Mouse (Mus musculus) layer of hippocampus, postnatal 10 days (tissue): Measurements from ENCODE around the gene Slc28a2. TPM values are rescaled to one million over a fixed set of nuclear protein-coding genes. Genes with fewer than 3 reads are reported as not detected.
"Not testable (repeated sequence)": the region's sequence is repeated elsewhere in the genome, so short reads cannot be mapped to it uniquely, and the experiment has no call there.

Source experiments
- DNase-seq, 2 experiments: peaks; one replicate each; pipeline ENCODE4 v3.0.0; 2021; ENCODE audit warnings: low spot score in 2 of 2
- long read RNA-seq: library from polyadenylated mRNA; stranded (forward); transcript quantifications from one replicate; pipeline ENCODE4 v2.0.0, GENCODE M21; 2023
- total RNA-seq, 2 experiments: library from RNA; stranded (reverse); gene quantifications; 2 replicates each; pipeline ENCODE4 v1.2.3; 2021

Gene Slc28a2
- total RNA-seq, result under 1 TPM; 0.25 to 0.36 TPM
- long read RNA-seq, result 0 reads

DNA sequence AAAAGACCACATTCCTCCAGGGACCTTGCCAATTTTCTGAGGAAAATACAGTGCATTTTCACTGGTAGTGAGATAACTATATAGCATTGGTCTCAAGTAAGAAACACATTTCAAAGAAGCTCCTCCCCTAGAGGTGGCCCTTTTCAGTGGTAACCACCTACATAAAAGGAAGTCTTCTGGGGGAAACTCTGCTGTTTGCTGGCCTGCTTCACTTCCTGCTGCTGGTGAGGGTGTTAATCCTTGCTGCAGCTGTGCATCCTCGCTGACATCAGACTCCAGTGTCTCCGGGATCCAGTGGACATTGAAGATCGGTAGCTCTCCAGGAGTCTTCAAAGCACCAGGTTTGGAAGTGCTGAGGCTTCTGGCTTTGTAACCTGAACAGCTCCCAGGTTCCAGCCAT is at the start of gene Slc28a2:
TSS of gene Slc28a2 (plus strand) at position 278 of the 400 bp plus-strand sequence.
- not testable (repeated sequence) for DNase-seq

DNA sequence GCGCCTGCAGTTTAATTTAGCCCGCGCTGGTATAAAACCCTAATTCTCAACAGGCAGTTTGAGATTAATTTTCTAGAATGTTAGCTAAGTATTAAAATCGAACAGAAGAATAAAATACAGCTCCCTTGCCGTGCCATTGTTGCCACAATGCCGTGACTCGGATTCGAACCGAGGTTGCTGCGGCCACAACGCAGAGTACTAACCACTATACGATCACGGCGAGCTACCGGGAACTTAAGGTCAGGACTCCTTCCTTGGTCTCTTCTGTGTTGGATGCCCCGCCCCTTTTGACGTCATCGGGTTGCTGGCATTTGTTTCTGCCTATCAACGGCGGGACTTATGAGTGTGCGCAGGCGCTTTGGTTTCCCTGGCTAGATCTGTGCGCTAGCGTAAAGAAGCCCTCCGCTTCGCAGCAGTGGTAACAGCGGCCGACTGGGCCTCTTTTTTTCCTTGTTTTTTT is 49.0 kb upstream of the Slc28a2 start:
- DNase-seq, result peak; percentile 98 to 99

DNA sequence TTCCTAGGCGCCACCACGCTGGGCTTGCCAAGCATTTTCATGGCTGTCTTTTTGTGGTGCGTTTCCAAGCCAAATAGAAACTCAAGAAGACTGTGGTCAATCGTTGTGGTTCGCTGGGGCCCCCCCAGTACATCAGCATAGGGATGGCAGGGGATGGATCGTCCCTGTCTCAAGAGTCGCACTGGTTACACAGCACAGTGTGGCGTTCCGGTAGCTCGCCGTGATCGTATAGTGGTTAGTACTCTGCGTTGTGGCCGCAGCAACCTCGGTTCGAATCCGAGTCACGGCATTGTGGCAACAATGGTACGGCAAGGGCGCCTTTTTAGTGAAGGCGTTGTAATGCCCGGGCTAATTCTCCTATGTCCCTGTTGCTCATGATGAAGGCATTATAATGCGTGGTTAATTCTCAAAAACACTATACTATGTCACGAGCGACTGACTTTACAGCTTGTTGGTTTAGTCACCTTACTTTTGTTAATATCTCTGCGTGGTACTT is 48.5 kb upstream of the Slc28a2 start:
- peak; percentile 70 to 81 for DNase-seq

DNA sequence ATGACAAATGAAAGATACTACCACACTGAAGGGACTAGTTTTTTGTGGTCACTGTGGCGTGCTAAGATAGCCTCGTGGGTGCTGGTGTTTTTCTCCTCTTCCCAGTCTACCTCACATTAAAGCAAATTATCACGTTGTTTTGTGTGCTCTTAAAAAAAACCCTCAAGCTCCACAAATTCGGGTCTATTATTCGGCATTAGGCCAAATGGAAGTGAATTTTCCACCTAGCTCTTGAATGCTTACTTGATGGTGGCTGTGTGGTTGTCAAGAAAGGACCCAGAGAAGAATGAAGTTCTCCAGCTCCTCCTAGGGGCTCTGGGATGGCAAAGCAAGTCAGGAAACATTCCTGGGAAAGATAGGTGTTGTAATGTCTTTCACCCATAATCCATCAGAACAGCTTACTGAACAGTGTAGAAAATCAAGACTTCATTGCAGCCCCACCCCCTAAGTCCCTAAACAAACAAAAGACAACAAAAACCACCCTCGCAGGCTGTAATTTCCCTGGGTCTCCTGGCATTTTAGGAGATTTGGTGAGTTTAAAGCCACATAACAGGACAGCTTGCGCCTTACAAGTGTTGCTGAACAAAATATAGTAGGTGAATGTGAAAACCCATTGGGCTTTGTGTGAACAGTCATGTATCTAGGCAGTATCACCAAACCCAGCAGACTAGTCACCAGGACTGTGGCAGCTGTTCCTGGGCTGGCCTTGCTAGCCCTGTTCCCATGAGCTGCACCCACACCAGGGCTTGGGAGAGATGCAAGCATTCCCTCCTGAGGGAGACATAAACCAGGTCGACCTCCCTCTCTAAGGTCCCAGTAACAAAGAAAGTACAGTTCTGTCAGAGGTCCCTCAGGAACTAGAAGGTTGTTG is 47.6 kb upstream of the Slc28a2 start:
- DNase-seq, result peak in 1 of 2 experiments; percentile 53

DNA sequence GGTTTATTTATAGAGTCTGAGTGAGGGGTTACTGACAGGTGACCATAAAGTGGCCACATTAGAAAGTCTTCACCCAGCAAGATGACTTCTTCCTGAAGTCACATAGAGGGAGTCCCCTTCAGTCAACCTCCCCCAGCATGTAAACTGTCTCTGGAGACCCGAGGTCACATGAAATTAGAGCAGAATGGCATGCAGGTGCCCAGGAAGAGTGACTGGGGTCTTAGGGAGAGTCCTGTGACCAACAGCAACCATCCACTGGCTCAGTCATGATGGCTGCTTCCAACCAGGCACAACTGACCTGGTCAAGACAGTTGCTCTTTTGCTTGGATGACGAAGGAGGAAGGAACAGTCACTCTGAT is 47.0 kb upstream of the Slc28a2 start:
- DNase-seq, result no peak

DNA sequence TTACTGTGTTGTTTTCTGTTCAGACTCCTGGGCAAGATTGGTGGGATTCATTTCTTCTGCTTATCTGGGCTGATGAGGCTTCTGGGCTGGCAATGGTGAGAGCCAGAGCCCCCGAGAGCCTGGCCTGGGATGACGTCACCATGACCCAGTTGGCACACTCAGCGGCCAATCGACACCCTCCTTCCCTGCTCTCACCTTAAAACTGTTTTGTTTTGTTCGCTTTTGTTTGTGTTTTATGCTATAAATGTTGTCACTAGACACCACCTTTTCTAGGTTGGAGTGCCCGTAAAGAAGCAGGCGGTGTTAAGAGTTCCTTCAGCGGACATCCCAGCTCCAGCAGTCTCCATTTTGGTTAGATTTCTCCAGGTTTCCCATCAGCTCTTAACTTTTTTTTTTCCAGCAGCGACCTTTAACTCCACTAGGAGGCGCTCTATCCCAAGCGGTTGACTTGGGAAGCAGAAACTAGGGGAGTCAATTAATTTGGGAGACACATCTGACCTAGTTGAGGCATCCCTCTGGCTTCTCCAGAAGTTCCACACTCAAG is 45.4 kb upstream of the Slc28a2 start:
- DNase-seq, result peak; percentile 67 to 76

GRCm38 (mm10) chr2:122381329-122382103 is 44.8 kb upstream of the Slc28a2 start:
- DNase-seq, result no peak

GRCm38 (mm10) chr2:122382121-122382520 is 44.2 kb upstream of the Slc28a2 start:
- DNase-seq, result no peak

- no peak for DNase-seq
Measured at GRCm38 (mm10) chr2:122385095-122385494, 41.2 kb upstream of the Slc28a2 start.

DNA sequence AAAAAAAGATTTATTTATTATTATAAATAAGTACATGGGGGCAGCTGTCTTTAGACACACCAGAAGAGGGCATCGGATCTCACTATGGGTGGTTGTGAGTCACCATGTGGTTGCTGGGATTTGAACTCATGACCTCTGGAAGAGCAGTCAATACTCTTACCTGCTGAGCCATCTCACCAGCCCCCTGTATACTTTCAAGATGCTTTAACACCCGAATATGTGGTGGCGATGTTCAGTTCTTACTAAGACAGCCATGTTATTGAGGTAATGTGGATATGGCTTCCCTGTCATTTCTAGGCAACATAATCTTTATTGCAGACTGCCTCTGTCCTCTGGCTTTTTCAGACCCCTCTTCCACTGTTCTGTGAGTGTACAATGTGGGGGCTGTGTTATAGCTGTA is 39.1 kb upstream of the Slc28a2 start:
- DNase-seq, result not testable (repeated sequence)

GRCm38 (mm10) chr2:122396150-122396549 is 30.1 kb upstream of the Slc28a2 start:
- no peak for DNase-seq

- no peak for DNase-seq
Measured at GRCm38 (mm10) chr2:122407607-122408006, 18.7 kb upstream of the Slc28a2 start.

DNA sequence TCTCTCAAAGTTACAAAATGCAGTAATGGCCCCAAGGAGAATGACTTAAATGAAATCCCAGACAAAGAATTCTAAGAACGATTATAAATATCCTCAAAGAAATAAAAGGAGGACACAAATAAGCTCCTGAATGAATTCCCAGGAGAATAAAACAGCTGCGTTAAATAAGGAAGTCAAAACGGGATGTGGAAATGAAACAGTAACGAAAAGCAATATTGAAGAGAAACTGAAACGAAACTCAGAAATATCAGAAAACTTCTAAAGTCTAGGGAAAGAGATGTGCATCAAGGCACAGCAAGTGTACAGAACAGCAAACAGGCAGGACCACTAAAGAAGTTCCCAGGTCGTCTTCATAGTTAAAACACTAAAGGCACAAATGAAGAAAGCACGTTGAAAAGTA is 17.3 kb upstream of the Slc28a2 start:
- no peak for DNase-seq

DNA sequence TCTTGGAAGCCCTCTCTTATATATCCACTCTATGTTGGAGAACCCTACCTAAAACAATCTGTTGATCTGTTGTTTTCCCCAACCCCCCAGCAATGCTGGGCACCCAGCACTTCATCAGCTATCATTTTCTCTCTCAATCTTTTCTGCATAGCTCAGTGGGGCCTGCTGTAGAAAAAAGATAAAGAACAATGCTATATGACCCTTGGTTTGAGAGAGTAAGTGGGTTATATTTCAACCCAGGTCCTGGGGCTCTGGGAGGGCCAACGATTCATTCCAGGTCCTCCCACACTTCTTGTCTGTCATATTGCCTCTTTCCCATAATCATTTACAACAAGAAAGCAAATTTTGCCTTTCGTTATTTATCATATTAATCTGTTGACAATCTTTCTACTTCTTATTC is 368 bp downstream of the Slc28a2 start:
- DNase-seq, result not testable (repeated sequence)

DNA sequence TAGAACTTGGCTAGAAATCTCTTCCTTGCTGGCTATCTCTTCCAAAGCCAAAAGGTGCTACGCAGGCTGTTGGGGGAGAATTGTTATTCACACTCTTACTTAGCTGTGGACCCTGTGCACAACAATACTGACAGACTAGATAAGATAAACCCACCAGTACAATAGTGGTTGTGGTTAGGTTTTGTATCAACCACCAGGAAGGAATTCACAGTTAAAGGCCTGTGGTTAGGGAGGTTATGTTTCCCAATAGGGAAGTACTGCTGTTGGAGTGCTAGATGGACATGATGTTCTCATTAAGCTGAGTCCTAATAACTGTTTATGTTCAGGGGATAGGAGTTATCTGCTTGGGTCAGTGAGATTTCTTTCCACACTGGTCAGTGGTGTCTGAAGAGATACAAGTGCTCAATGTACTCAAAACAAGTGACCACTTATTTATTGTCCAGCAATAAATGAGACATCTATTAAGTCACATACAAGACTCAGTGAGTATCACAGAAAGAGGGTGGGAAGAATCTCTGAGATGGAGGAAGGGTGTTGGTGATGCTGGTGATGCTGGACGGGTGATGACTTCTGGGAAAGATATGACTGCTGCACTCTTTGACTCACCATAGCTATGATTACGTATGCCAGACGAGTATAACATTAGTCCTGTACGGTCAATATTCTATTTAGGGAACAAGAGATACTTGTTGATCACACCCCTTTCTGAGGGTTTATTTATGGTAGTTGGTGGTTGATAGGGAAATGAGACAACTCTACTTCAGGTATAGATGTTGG is 12.6 kb downstream of the Slc28a2 start:
- DNase-seq, result not testable (repeated sequence)

GRCm38 (mm10) chr2:122440521-122440920 is 14.2 kb downstream of the Slc28a2 start:
- DNase-seq, result not testable (repeated sequence)

- no peak for DNase-seq
Measured at GRCm38 (mm10) chr2:122441000-122441933, 15.0 kb downstream of the Slc28a2 start.

DNA sequence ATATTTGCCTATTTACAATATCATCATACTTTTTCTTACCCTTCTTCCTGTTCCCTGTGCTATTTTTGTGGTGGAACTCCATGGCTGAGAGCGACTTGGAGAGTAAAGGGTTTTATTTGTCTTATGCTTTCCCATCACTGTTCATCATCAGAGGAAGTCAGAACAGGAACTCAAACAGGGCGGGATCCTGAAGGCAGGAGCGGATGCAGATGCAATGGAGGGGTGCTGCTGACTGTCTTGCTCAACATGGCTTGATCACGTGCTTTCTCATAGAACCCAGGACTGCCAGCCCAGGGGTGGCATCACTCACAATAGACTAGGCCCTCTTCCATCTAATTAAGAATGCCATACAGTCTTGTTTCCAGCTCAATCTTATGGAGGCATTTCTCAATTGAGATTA is 24.1 kb downstream of the Slc28a2 start:
- DNase-seq, result no peak

GRCm38 (mm10) chr2:122452426-122452825 is 26.1 kb downstream of the Slc28a2 start:
- DNase-seq, result no peak

GRCm38 (mm10) chr2:122466901-122467300 is 40.6 kb downstream of the Slc28a2 start:
- DNase-seq, result no peak
